Mouse (Mus musculus): Measurements from ENCODE around the gene Rsph14.

DNA sequence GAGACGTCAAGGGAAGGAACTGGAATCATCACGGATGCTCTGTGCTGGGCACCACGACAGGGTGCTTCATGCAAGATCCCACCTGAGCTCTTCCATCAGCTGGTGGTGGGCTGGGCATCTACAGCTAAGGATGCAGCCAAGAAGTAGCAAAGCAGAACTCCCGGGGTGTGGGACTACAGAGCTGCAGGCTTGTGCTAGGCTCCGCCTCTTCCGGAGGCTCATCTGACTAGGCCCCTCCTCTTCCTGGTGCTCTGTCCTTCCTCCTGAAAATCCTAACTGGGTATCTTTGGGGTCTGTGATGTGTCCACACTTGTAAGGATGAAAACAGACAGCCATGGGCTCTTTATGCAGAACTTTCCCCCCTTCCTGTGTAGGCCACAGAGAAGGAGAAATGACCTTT lies 33.3 kb upstream of the Rsph14 start:
- no peak for TF ChIP-seq TAL1 (IDR thresholded peaks at IDR 0.05; ENCODE audit: low read length)
- no peak for TF ChIP-seq GATA1 (IDR thresholded peaks at IDR 0.05; ENCODE audit: low read length)

Measured in erythroblast, embryonic 14.5 days (primary cell).